Mouse (Mus musculus) embryonic facial prominence, embryonic 14.5 days (tissue): ENCODE results near the gene Dazl. TPM values are rescaled to one million over a fixed set of nuclear protein-coding genes. Genes with fewer than 3 reads are reported as not detected.

Source experiments
- ATAC-seq: fragments of 200-750 bp; cut with Nextera tagmentation; 2 replicates; pipeline ENCODE4 v1.8.0; 2017; ENCODE audit warnings: low read depth, moderate number of reproducible peaks, moderate TSS enrichment
- DNase-seq: peaks from one replicate; pipeline ENCODE4 v3.0.0-alpha.2; 2015; ENCODE audit warnings: low spot score
- H3K27ac ChIP-seq: fragments of 300-500 bp; sonication (generic); replicated peaks from 2 replicates; pipeline ENCODE4 v1.5.1; 2014; ENCODE audit warnings: low read depth, mild to moderate bottlenecking, low read length, moderate library complexity
- H3K27me3 ChIP-seq: fragments of 300-500 bp; sonication (generic); replicated peaks from 2 replicates; pipeline ENCODE4 v1.6.1; 2014; ENCODE audit warnings: low read length; ENCODE audit not compliant: control insufficient read depth, insufficient read depth
- H3K36me3 ChIP-seq: fragments of 300-500 bp; sonication (generic); 2 replicates; pipeline ENCODE4 v1.6.1; 2014; ENCODE audit warnings: low read length, mixed read lengths; ENCODE audit not compliant: control insufficient read depth, insufficient read depth
- H3K4me1 ChIP-seq: fragments of 300-500 bp; sonication (generic); 2 replicates; pipeline ENCODE4 v1.6.1; 2014; ENCODE audit warnings: antibody characterized with exemption, low read length; ENCODE audit not compliant: control insufficient read depth, insufficient read depth
- H3K4me2 ChIP-seq: fragments of 300-500 bp; sonication (generic); 2 replicates; pipeline ENCODE4 v1.6.1; 2014; ENCODE audit warnings: low read depth, mild to moderate bottlenecking, low read length, moderate library complexity, mixed read lengths
- H3K4me3 ChIP-seq: fragments of 300-500 bp; sonication (generic); 2 replicates; pipeline ENCODE4 v1.5.1; 2014; ENCODE audit warnings: low read depth, mild to moderate bottlenecking, low read length
- H3K9ac ChIP-seq: fragments of 300-500 bp; sonication (generic); 2 replicates; pipeline ENCODE4 v1.6.1; 2014; ENCODE audit warnings: low read depth, mild to moderate bottlenecking, low read length, moderate library complexity, mixed read lengths
- H3K9me3 ChIP-seq: fragments of 300-500 bp; sonication (generic); 2 replicates; pipeline ENCODE4 v1.6.1; 2016; ENCODE audit warnings: low read length; ENCODE audit not compliant: control insufficient read depth
- WGBS: fragments of 180-500 bp; shearing (Covaris S2); extraction: QIAGEN DNeasy Blood & Tissue Kit; methylation state at CpG from one replicate; pipeline ENCODE4 v1.1.7; 2014; 5-methylcytosine and 5-hydroxymethylcytosine counted together
- polyA plus RNA-seq: library from polyadenylated mRNA; unstranded; fragments of >200 nt; fragmentation: Nextera tagmentation; extraction: Ambion mirVana; gene quantifications from 2 replicates; pipeline ENCODE4 v1.2.1, GENCODE M21; 2014

The Dazl gene
- polyA plus RNA-seq, 1 experiment from 2014 or later, result 0.39 TPM

- ATAC-seq (no peak), DNase-seq (no peak)
- peaks cover 3% of the 10 kb centered on the region; the same call in 1 of the 2 replicates for H3K9me3 ChIP-seq
- WGBS, result 85% methylated on average over 5 of the region's 6 CpGs
- H3K36me3 ChIP-seq, result no peaks in the 10 kb centered on the region
- no peaks in the 10 kb centered on the region for H3K27me3 ChIP-seq
- H3K4me1 ChIP-seq, result no peaks in the 10 kb centered on the region
- H3K4me2 ChIP-seq, result no peak overlapping the region
- H3K4me3 ChIP-seq, result no peak overlapping the region
- no peak overlapping the region for H3K27ac ChIP-seq
- H3K9ac ChIP-seq, result no peak overlapping the region
These were observed 46.8 kb downstream of the Dazl start for GRCm38 (mm10) chr17:50246605-50247004.

- no peak overlapping the region for H3K4me2 ChIP-seq
- no peak for ATAC-seq
- H3K27me3 ChIP-seq, result no peaks in the 10 kb centered on the region
- no peak overlapping the region for H3K27ac ChIP-seq
- H3K4me1 ChIP-seq, result no peaks in the 10 kb centered on the region
- 68% methylated on average over 4 of the region's 4 CpGs for WGBS
- no peak for DNase-seq
- H3K36me3 ChIP-seq, result no peaks in the 10 kb centered on the region
- no peak overlapping the region for H3K4me3 ChIP-seq
- H3K9ac ChIP-seq, result no peak overlapping the region
- peaks cover 3% of the 10 kb centered on the region; the same call in 1 of the 2 replicates for H3K9me3 ChIP-seq
These were observed 48.8 kb downstream of the Dazl start for GRCm38 (mm10) chr17:50244675-50245074.

- 91% methylated on average over 11 of the region's 11 CpGs for WGBS
- no peaks in the 10 kb centered on the region for H3K36me3 ChIP-seq
- no peak for ATAC-seq
- H3K4me2 ChIP-seq, result no peak overlapping the region
- H3K4me3 ChIP-seq, result no peak overlapping the region
- no peaks in the 10 kb centered on the region for H3K4me1 ChIP-seq
- DNase-seq, result no peak
- no peaks in the 10 kb centered on the region for H3K9me3 ChIP-seq
- no peaks in the 10 kb centered on the region for H3K27me3 ChIP-seq
- H3K27ac ChIP-seq, result no peak overlapping the region
- no peak overlapping the region for H3K9ac ChIP-seq
These were observed 50.1 kb downstream of the Dazl start for GRCm38 (mm10) chr17:50243326-50243725.

GRCm38 (mm10) chr17:50237818-50238610, 55.4 kb downstream of the Dazl start:
- H3K4me2 ChIP-seq, result no peak overlapping the region
- WGBS, result 55% methylated on average over 11 of the region's 11 CpGs
- DNase-seq (no peak), ATAC-seq (no peak)
- H3K4me1 ChIP-seq, result no peaks in the 10 kb centered on the region
- no peak overlapping the region for H3K9ac ChIP-seq
- H3K27me3 ChIP-seq, result no peaks in the 10 kb centered on the region
- no peaks in the 10 kb centered on the region for H3K9me3 ChIP-seq
- no peak overlapping the region for H3K4me3 ChIP-seq
- H3K36me3 ChIP-seq, result no peaks in the 10 kb centered on the region
- H3K27ac ChIP-seq, result no peak overlapping the region

- Histone ChIP-seq H3K4me1 (no peaks in the 10 kb centered on the region), H3K9me3 (no peaks in the 10 kb centered on the region), H3K27me3 (no peaks in the 10 kb centered on the region), H3K36me3 (no peaks in the 10 kb centered on the region), H3K4me2 (no peak overlapping the region), H3K9ac (no peak overlapping the region), H3K4me3 (no peak overlapping the region), H3K27ac (no peak overlapping the region)
- DNase-seq (peak; percentile 83), ATAC-seq (peak; percentile 87)
- WGBS, result 11% methylated on average over 8 of the region's 8 CpGs
These were observed 56.1 kb downstream of the Dazl start for GRCm38 (mm10) chr17:50237436-50237709.

- no peaks in the 10 kb centered on the region for H3K27me3 ChIP-seq
- no peak overlapping the region for H3K4me2 ChIP-seq
- ATAC-seq, result peak; percentile 83; the same call in 1 of the 2 replicates
- no peaks in the 10 kb centered on the region for H3K4me1 ChIP-seq
- no peak overlapping the region for H3K9ac ChIP-seq
- WGBS, result 46% methylated on average over 9 of the region's 9 CpGs
- no peak overlapping the region for H3K27ac ChIP-seq
- no peak overlapping the region for H3K4me3 ChIP-seq
- no peaks in the 10 kb centered on the region for H3K9me3 ChIP-seq
- H3K36me3 ChIP-seq, result no peaks in the 10 kb centered on the region
- DNase-seq, result peak; percentile 51
These were observed 56.6 kb downstream of the Dazl start for GRCm38 (mm10) chr17:50236702-50237435.

GRCm38 (mm10) chr17:50235943-50236701, 57.3 kb downstream of the Dazl start:
- Histone ChIP-seq H3K27me3 (no peaks in the 10 kb centered on the region), H3K36me3 (no peaks in the 10 kb centered on the region), H3K4me3 (no peak overlapping the region), H3K4me1 (no peaks in the 10 kb centered on the region), H3K9ac (no peak overlapping the region), H3K27ac (no peak overlapping the region), H3K9me3 (no peaks in the 10 kb centered on the region), H3K4me2 (no peak overlapping the region)
- WGBS, result 55% methylated on average over 13 of the region's 13 CpGs
- no peak for DNase-seq
- no peak; the same call in 1 of the 2 replicates for ATAC-seq

GRCm38 (mm10) chr17:50233956-50234355, 59.5 kb downstream of the Dazl start:
- H3K4me2 ChIP-seq, result no peak overlapping the region
- no peaks in the 10 kb centered on the region for H3K4me1 ChIP-seq
- no peak overlapping the region for H3K9ac ChIP-seq
- H3K9me3 ChIP-seq, result no peaks in the 10 kb centered on the region
- whole genome bisulfite sequencing, result 93% methylated on average over 5 of the region's 5 CpGs
- no peak overlapping the region for H3K27ac ChIP-seq
- no peaks in the 10 kb centered on the region for H3K27me3 ChIP-seq
- no peak overlapping the region for H3K4me3 ChIP-seq
- ATAC-seq (no peak), DNase-seq (no peak)
- H3K36me3 ChIP-seq, result no peaks in the 10 kb centered on the region
